Mouse (Mus musculus) macrophage (primary cell): ENCODE data around the gene Syt13. TPM values are rescaled to one million over a fixed set of nuclear protein-coding genes. Genes with fewer than 3 reads are reported as not detected.

Experiments used
- H3K27ac ChIP-seq: fragments of 350-480 bp; formaldehyde crosslinking; 2 replicates; pipeline ENCODE4 v1.9.0; 2021
- H3K36me3 ChIP-seq: fragments of 350-480 bp; formaldehyde crosslinking; 2 replicates; pipeline ENCODE4 v1.9.0; 2021; ENCODE audit errors: inconsistent target
- H3K4me3 ChIP-seq: fragments of 350-480 bp; formaldehyde crosslinking; 2 replicates; pipeline ENCODE4 v1.9.0; 2021; ENCODE audit errors: inconsistent target
- H3K79me2 ChIP-seq: fragments of 350-480 bp; formaldehyde crosslinking; 2 replicates; pipeline ENCODE4 v1.9.0; 2021; ENCODE audit errors: inconsistent target
- WGBS: methylation state at CpG from one replicate; pipeline ENCODE4 v1.1.7; 2026; ENCODE audit warnings: inconsistent platforms; ENCODE audit not compliant: missing documents; 5-methylcytosine and 5-hydroxymethylcytosine counted together
- polyA plus RNA-seq: library from polyadenylated mRNA; stranded (reverse); fragments of 250-400 nt; gene quantifications from 3 replicates; pipeline ENCODE4 v1.2.4, GENCODE M21; 2018; ENCODE audit warnings: inconsistent platforms

Syt13 gene
- polyA plus RNA-seq, 1 experiment from 2014 or later = 0.07 TPM

- Histone ChIP-seq H3K27ac (no peak overlapping the region), H3K4me3 (no peak overlapping the region), H3K36me3 (no peaks in the 10 kb centered on the region), H3K79me2 (no peaks in the 10 kb centered on the region)
- 96% methylated on average over 9 of the region's 9 CpGs for WGBS
Measured at GRCm38 (mm10) chr2:92940963-92941362, 26.1 kb downstream of the Syt13 start.

GRCm38 (mm10) chr2:92941463-92941862, 26.6 kb downstream of the Syt13 start:
- no peak overlapping the region for H3K4me3 ChIP-seq
- H3K36me3 ChIP-seq = no peaks in the 10 kb centered on the region
- no peaks in the 10 kb centered on the region for H3K79me2 ChIP-seq
- no peak overlapping the region for H3K27ac ChIP-seq
- 95% methylated on average over 3 of the region's 3 CpGs for WGBS

- 85% methylated on average over 3 of the region's 3 CpGs for WGBS
- no peaks in the 10 kb centered on the region for H3K79me2 ChIP-seq
- H3K4me3 ChIP-seq = no peak overlapping the region
- no peaks in the 10 kb centered on the region for H3K36me3 ChIP-seq
- no peak overlapping the region for H3K27ac ChIP-seq
Measured at GRCm38 (mm10) chr2:92943406-92943805, 28.5 kb downstream of the Syt13 start.

GRCm38 (mm10) chr2:92944356-92944755, 29.5 kb downstream of the Syt13 start:
- Histone ChIP-seq H3K36me3 (no peaks in the 10 kb centered on the region), H3K4me3 (no peak overlapping the region), H3K79me2 (no peaks in the 10 kb centered on the region), H3K27ac (no peak overlapping the region)
- 88% methylated on average over 3 of the region's 3 CpGs for WGBS

GRCm38 (mm10) chr2:92945125-92945746, 30.3 kb downstream of the Syt13 start:
- WGBS = 91% methylated on average over 11 of the region's 11 CpGs
- Histone ChIP-seq H3K27ac (no peak overlapping the region), H3K4me3 (no peak overlapping the region), H3K36me3 (no peaks in the 10 kb centered on the region), H3K79me2 (no peaks in the 10 kb centered on the region)

- Histone ChIP-seq H3K36me3 (no peaks in the 10 kb centered on the region), H3K79me2 (no peaks in the 10 kb centered on the region), H3K27ac (no peak overlapping the region), H3K4me3 (no peak overlapping the region)
- WGBS = 92% methylated on average over 11 of the region's 11 CpGs
Measured at GRCm38 (mm10) chr2:92945824-92946598, 31.1 kb downstream of the Syt13 start.

GRCm38 (mm10) chr2:92947981-92948698, 33.2 kb downstream of the Syt13 start:
- WGBS = 18% methylated on average over 12 of the region's 12 CpGs
- no peak overlapping the region for H3K27ac ChIP-seq
- no peaks in the 10 kb centered on the region for H3K36me3 ChIP-seq
- H3K79me2 ChIP-seq = no peaks in the 10 kb centered on the region
- H3K4me3 ChIP-seq = no peak overlapping the region

GRCm38 (mm10) chr2:92948699-92949300, 33.9 kb downstream of the Syt13 start:
- Histone ChIP-seq H3K27ac (no peak overlapping the region), H3K36me3 (no peaks in the 10 kb centered on the region), H3K4me3 (no peak overlapping the region), H3K79me2 (no peaks in the 10 kb centered on the region)
- WGBS = 71% methylated on average over 7 of the region's 7 CpGs

GRCm38 (mm10) chr2:92949518-92949917, 34.6 kb downstream of the Syt13 start:
- Histone ChIP-seq H3K4me3 (no peak overlapping the region), H3K79me2 (no peaks in the 10 kb centered on the region), H3K36me3 (no peaks in the 10 kb centered on the region), H3K27ac (no peak overlapping the region)
- 75% methylated on average over 1 of the region's 1 CpGs for WGBS

- Histone ChIP-seq H3K79me2 (no peaks in the 10 kb centered on the region), H3K36me3 (no peaks in the 10 kb centered on the region), H3K27ac (no peak overlapping the region), H3K4me3 (no peak overlapping the region)
- 92% methylated on average over 17 of the region's 17 CpGs for WGBS
Measured at GRCm38 (mm10) chr2:92953450-92953849, 38.6 kb downstream of the Syt13 start.

GRCm38 (mm10) chr2:92954404-92955114, 39.7 kb downstream of the Syt13 start:
- Histone ChIP-seq H3K4me3 (no peak overlapping the region), H3K27ac (no peak overlapping the region), H3K36me3 (no peaks in the 10 kb centered on the region), H3K79me2 (no peaks in the 10 kb centered on the region)
- WGBS = 43% methylated on average over 11 of the region's 11 CpGs

- no peak overlapping the region for H3K4me3 ChIP-seq
- H3K79me2 ChIP-seq = no peaks in the 10 kb centered on the region
- 92% methylated on average over 2 of the region's 2 CpGs for WGBS
- no peaks in the 10 kb centered on the region for H3K36me3 ChIP-seq
- H3K27ac ChIP-seq = no peak overlapping the region
Measured at GRCm38 (mm10) chr2:92956943-92957342, 42.0 kb downstream of the Syt13 start.

GRCm38 (mm10) chr2:92958640-92959039, 43.7 kb downstream of the Syt13 start:
- H3K79me2 ChIP-seq = no peaks in the 10 kb centered on the region
- no peaks in the 10 kb centered on the region for H3K36me3 ChIP-seq
- H3K4me3 ChIP-seq = no peak overlapping the region
- no peak overlapping the region for H3K27ac ChIP-seq
- 98% methylated on average over 4 of the region's 4 CpGs for WGBS

- WGBS = 0% methylated on average over 1 of the region's 1 CpGs
- H3K27ac ChIP-seq = no peak overlapping the region
- no peaks in the 10 kb centered on the region for H3K79me2 ChIP-seq
- H3K4me3 ChIP-seq = no peak overlapping the region
- no peaks in the 10 kb centered on the region for H3K36me3 ChIP-seq
Measured at GRCm38 (mm10) chr2:92964345-92964744, 49.4 kb downstream of the Syt13 start.
